Mouse (Mus musculus): Measurements from ENCODE around the gene Peak1.

- TF ChIP-seq CTCF (IDR thresholded peaks at IDR 0.05; ENCODE audit: extremely low read depth, insufficient read depth, insufficient read length, insufficient replicate concordance) (no peak), POLR2A (IDR thresholded peaks at IDR 0.05; ENCODE audit: low read depth, low read length) (no peak)
These were observed 251.7 kb downstream of the Peak1 start for GRCm38 (mm10) chr9:56166161-56166560.
